Mouse (Mus musculus) small intestine, adult 2 months (tissue): ENCODE results near the gene Chst2. TPM values are rescaled to one million over a fixed set of nuclear protein-coding genes. Genes with fewer than 3 reads are reported as not detected.

Source experiments
- H3K27ac ChIP-seq: fragments of 200-500 bp; 2 replicates; pipeline ENCODE4 v1.5.1; 2012; ENCODE audit warnings: low read depth, low read length, control low read depth, inconsistent platforms; ENCODE audit not compliant: insufficient read depth
- H3K27me3 ChIP-seq: fragments of 200-500 bp; 2 replicates; pipeline ENCODE4 v1.6.1; 2012; ENCODE audit warnings: mild to moderate bottlenecking, moderate library complexity, low read length, inconsistent platforms; ENCODE audit not compliant: control insufficient read depth, insufficient read depth
- H3K36me3 ChIP-seq: fragments of 200-500 bp; 2 replicates; pipeline ENCODE4 v1.6.1; 2012; ENCODE audit warnings: mild to moderate bottlenecking, low read length, control low read depth, inconsistent platforms; ENCODE audit not compliant: control insufficient read depth, insufficient read depth
- H3K4me1 ChIP-seq: fragments of 200-500 bp; 2 replicates; pipeline ENCODE4 v1.6.1; 2012; ENCODE audit warnings: low read length, inconsistent platforms, mixed read lengths; ENCODE audit not compliant: control insufficient read depth, insufficient read depth, insufficient read length
- H3K4me3 ChIP-seq: fragments of 200-500 bp; 2 replicates; pipeline ENCODE4 v1.5.1; 2012; ENCODE audit warnings: low read depth, mild to moderate bottlenecking, control low read depth, inconsistent platforms, low read length, moderate library complexity
- CTCF ChIP-seq: fragments of 200-500 bp; IDR thresholded peaks from 2 replicates; pipeline ENCODE4 v1.5.1; 2012; ENCODE audit warnings: low read depth, mild to moderate bottlenecking, control low read depth, inconsistent platforms, low read length, moderate library complexity, mixed read lengths; ENCODE audit not compliant: insufficient replicate concordance, insufficient read length; ENCODE audit errors: extremely low read depth
- POLR2A ChIP-seq: fragments of 200-500 bp; IDR thresholded peaks from 2 replicates; pipeline ENCODE4 v1.6.1; 2012; ENCODE audit warnings: low read depth, mild to moderate bottlenecking, control low read depth, inconsistent platforms, low read length, moderate library complexity
- WGBS: fragments of 180-500 bp; shearing (Covaris S2); methylation state at CpG from one replicate; pipeline ENCODE4 v1.1.7; 2018; 5-methylcytosine and 5-hydroxymethylcytosine counted together
- polyA plus RNA-seq: library from polyadenylated mRNA; depleted of rRNA; stranded (reverse); fragments of >200 nt; gene quantifications from 2 replicates; pipeline ENCODE4 v1.2.3, GENCODE M21; 2012; rRNA removed

Gene Chst2
- polyA plus RNA-seq, result 1.6 and 6.4 TPM in 2 replicates

GRCm38 (mm10) chr9:95406571-95407561 lies at the start of gene Chst2:
Chst2 (minus strand) TSS chr9:95406722.
- 1% methylated on average over 102 of the region's 102 CpGs for WGBS
- H3K4me1 ChIP-seq, result peaks cover 16% of the 10 kb centered on the region
- peaks cover 31% of the 10 kb centered on the region for H3K27me3 ChIP-seq
- H3K4me3 ChIP-seq, result peak within 1 kb of the TSS; percentile 78
- TF ChIP-seq POLR2A, result 0 out of 2 replicates have a peak, but pooled peaks have one; percentile 22
- no peak for TF ChIP-seq CTCF
- H3K36me3 ChIP-seq, result no peaks in the 10 kb centered on the region
- H3K27ac ChIP-seq, result peak within 1 kb of the TSS; percentile 57

- no peaks in the 10 kb centered on the region for H3K4me1 ChIP-seq
- TF ChIP-seq CTCF (no peak), POLR2A (no peak)
- H3K4me3 ChIP-seq, result no peak overlapping the region
- WGBS, result 62% methylated on average over 3 of the region's 3 CpGs
- no peaks in the 10 kb centered on the region for H3K27me3 ChIP-seq
- peaks cover 5% of the 10 kb centered on the region; the same call in 1 of the 2 replicates for H3K36me3 ChIP-seq
- no peak overlapping the region for H3K27ac ChIP-seq
These were observed 45.4 kb upstream of the Chst2 start for GRCm38 (mm10) chr9:95451931-95452330.

GRCm38 (mm10) chr9:95450586-95450985 lies 44.1 kb upstream of the Chst2 start:
- TF ChIP-seq POLR2A, result no peak
- TF ChIP-seq CTCF, result no peak
- H3K27me3 ChIP-seq, result no peaks in the 10 kb centered on the region
- no peaks in the 10 kb centered on the region for H3K4me1 ChIP-seq
- 90% methylated on average over 8 of the region's 8 CpGs for WGBS
- no peak overlapping the region for H3K27ac ChIP-seq
- H3K4me3 ChIP-seq, result no peak overlapping the region
- no peaks in the 10 kb centered on the region for H3K36me3 ChIP-seq

GRCm38 (mm10) chr9:95442321-95442731 lies 35.8 kb upstream of the Chst2 start:
- Histone ChIP-seq H3K27ac (no peak overlapping the region), H3K4me1 (no peaks in the 10 kb centered on the region), H3K27me3 (no peaks in the 10 kb centered on the region), H3K4me3 (no peak overlapping the region), H3K36me3 (no peaks in the 10 kb centered on the region)
- WGBS, result 24% methylated on average over 13 of the region's 13 CpGs
- TF ChIP-seq POLR2A, result no peak
- no peak for TF ChIP-seq CTCF

GRCm38 (mm10) chr9:95437883-95438282 lies 31.4 kb upstream of the Chst2 start:
- Histone ChIP-seq H3K36me3 (no peaks in the 10 kb centered on the region), H3K4me3 (no peak overlapping the region), H3K27me3 (no peaks in the 10 kb centered on the region), H3K27ac (no peak overlapping the region), H3K4me1 (no peaks in the 10 kb centered on the region)
- WGBS, result 82% methylated on average over 9 of the region's 9 CpGs
- TF ChIP-seq CTCF (no peak), POLR2A (no peak)

- Histone ChIP-seq H3K27ac (no peak overlapping the region), H3K4me1 (no peaks in the 10 kb centered on the region), H3K36me3 (no peaks in the 10 kb centered on the region), H3K27me3 (no peaks in the 10 kb centered on the region), H3K4me3 (no peak overlapping the region)
- TF ChIP-seq POLR2A (no peak), CTCF (no peak)
- WGBS, result 65% methylated on average over 4 of the region's 4 CpGs
These were observed 29.7 kb upstream of the Chst2 start for GRCm38 (mm10) chr9:95436294-95436613.

GRCm38 (mm10) chr9:95435506-95436293 lies 29.2 kb upstream of the Chst2 start:
- Histone ChIP-seq H3K4me3 (no peak overlapping the region), H3K27ac (no peak overlapping the region), H3K4me1 (no peaks in the 10 kb centered on the region), H3K36me3 (no peaks in the 10 kb centered on the region), H3K27me3 (no peaks in the 10 kb centered on the region)
- 74% methylated on average over 20 of the region's 20 CpGs for WGBS
- TF ChIP-seq POLR2A (no peak), CTCF (no peak)
